Mouse (Mus musculus) lung, postnatal 0 days (tissue): ENCODE measurements around the gene Gm21103.
"Not testable (repeated sequence)": the region's sequence is repeated elsewhere in the genome, so short reads cannot be mapped to it uniquely, and the experiment has no call there.

Source experiments
- CTCF ChIP-seq: IDR thresholded peaks from 2 replicates; pipeline ENCODE4 v1.5.1; 2016; ENCODE audit warnings: antibody characterized with exemption, mild to moderate bottlenecking
- EP300 ChIP-seq: IDR thresholded peaks from 2 replicates; pipeline ENCODE4 v1.6.1; 2016; ENCODE audit warnings: antibody characterized with exemption, mild to moderate bottlenecking, control low read depth

DNA sequence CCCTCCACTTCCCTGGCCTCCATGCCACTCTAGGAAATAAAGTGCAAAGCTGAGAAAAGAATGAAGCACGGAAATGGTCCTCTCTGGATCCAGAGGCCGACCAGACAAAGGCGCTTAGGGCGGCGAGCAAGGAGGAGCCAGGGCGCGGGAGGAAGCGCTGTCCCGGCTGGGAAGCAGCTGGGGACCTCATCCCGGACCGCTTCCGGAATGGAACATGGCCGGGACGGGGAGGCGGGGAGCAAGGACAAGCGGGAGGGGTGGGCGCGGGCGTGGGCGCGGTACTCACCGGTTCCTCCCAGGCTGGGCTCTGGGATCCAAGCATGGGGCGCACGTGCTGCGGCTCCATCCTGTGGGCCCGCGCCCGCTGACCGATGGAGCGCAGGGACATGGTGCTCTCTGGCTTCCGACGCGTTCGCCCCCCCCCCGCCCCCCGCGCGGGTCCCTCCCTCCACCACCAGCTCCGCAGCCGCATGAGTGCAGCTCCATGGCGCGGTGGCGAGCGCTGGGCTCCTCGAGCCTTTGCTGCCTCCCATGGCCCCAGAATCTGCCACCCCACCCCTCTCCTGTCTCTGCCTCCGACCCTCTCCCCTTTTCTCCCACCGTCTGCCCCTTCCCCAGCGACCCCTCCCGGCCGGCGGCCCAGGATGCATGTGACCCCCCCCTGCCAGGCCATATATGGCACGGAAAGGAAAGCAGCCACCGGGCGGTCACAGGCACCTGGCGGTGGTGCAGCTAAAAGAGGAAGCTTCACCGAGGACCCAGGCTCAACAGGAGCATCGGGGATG lies 17.5 kb downstream of the Gm21103 start, which contains the start of gene Gm3411:
- TF ChIP-seq EP300, CTCF: not testable (repeated sequence)
